Mouse (Mus musculus): Measurements from ENCODE around the gene Tsnax. TPM values are rescaled to one million over a fixed set of nuclear protein-coding genes. Genes with fewer than 3 reads are reported as not detected.

Gene Tsnax
- total and polyA plus RNA-seq, 3 experiments, result 105 to 160 TPM; not detected in 1

GRCm38 (mm10) chr8:125069733-125070132, 56.9 kb downstream of the Tsnax start:
- Histone ChIP-seq H3K27ac (ENCODE audit: control insufficient read depth, low read depth, low read length) (no peak overlapping the region), H3K9ac (ENCODE audit: control insufficient read depth, low read depth, low read length, poor library complexity, severe bottlenecking) (no peak overlapping the region), H3K9me3 (replicated peaks; ENCODE audit: insufficient read depth, low read length) (no peaks in the 10 kb centered on the region), H3K36me3 (ENCODE audit: control insufficient read depth in 1 of 2, insufficient read depth in 2 of 2, low read length in 2 of 2) (peaks cover 0 to 4% of the 10 kb centered on the region in 2 experiments; a peak in 1 of 4 replicates), H3K4me3 (ENCODE audit: control insufficient read depth in 1 of 2, insufficient read depth in 1 of 2, low read depth in 2 of 2, low read length in 2 of 2) (no peak overlapping the region), H3K4me1 (ENCODE audit: control insufficient read depth in 1 of 2, insufficient read depth in 2 of 2, low read length in 2 of 2) (peaks cover 0 to 11% of the 10 kb centered on the region in 2 experiments; a peak in 2 of 4 replicates), H3K79me2 (ENCODE audit: control insufficient read depth, insufficient read depth, low read length, poor library complexity) (no peaks in the 10 kb centered on the region), H3K27me3 (ENCODE audit: control insufficient read depth in 1 of 2, insufficient read depth in 2 of 2, low read length in 2 of 2) (no peaks in the 10 kb centered on the region)
- TF ChIP-seq USF1 (IDR thresholded peaks at IDR 0.05; ENCODE audit: low read depth, low read length) (peak; percentile 41; the same call in 1 of the 2 replicates), GATA1 (IDR thresholded peaks at IDR 0.05; ENCODE audit: low read depth, low read length) (no peak)
- DNase-seq (ENCODE audit: low read depth, low spot score), result no peak

- Histone ChIP-seq H3K79me2 (ENCODE audit: control insufficient read depth, insufficient read depth, low read length, poor library complexity) (no peaks in the 10 kb centered on the region), H3K9ac (ENCODE audit: control insufficient read depth, low read depth, low read length, poor library complexity, severe bottlenecking) (no peak overlapping the region), H3K27ac (ENCODE audit: control insufficient read depth, low read depth, low read length) (no peak overlapping the region), H3K4me3 (ENCODE audit: control insufficient read depth in 1 of 2, insufficient read depth in 1 of 2, low read depth in 2 of 2, low read length in 2 of 2) (no peak overlapping the region), H3K4me1 (ENCODE audit: control insufficient read depth in 1 of 2, insufficient read depth in 2 of 2, low read length in 2 of 2) (no peaks in the 10 kb centered on the region), H3K27me3 (ENCODE audit: control insufficient read depth in 1 of 2, insufficient read depth in 2 of 2, low read length in 2 of 2) (no peaks in the 10 kb centered on the region), H3K9me3 (replicated peaks; ENCODE audit: insufficient read depth, low read length) (no peaks in the 10 kb centered on the region), H3K36me3 (ENCODE audit: control insufficient read depth in 1 of 2, insufficient read depth in 2 of 2, low read length in 2 of 2) (no peaks in the 10 kb centered on the region)
- DNase-seq (ENCODE audit: low read depth, low spot score), result no peak
- TF ChIP-seq ZMIZ1 (IDR thresholded peaks at IDR 0.05; ENCODE audit: low read depth, low read length) (no peak), USF2 (IDR thresholded peaks at IDR 0.05; ENCODE audit: borderline replicate concordance in 1 of 2, insufficient read depth in 1 of 2, low read depth in 1 of 2, low read length in 2 of 2) (no peak), NELFE (IDR thresholded peaks at IDR 0.05; ENCODE audit: low read depth, low read length) (no peak), MYC (IDR thresholded peaks at IDR 0.05; ENCODE audit: low read depth, low read length) (no peak), ELF1 (IDR thresholded peaks at IDR 0.05; ENCODE audit: low read depth, low read length) (no peak), MEF2A (IDR thresholded peaks at IDR 0.05; ENCODE audit: extremely low read depth, insufficient replicate concordance, low read depth, low read length, poor library complexity, severe bottlenecking) (no peak), GATA1 (IDR thresholded peaks at IDR 0.05; ENCODE audit: low read depth, low read length) (no peak), E2F4 (IDR thresholded peaks at IDR 0.05; ENCODE audit: borderline replicate concordance, low read depth, low read length) (no peak), POLR2A (IDR thresholded peaks at IDR 0.05; ENCODE audit: control insufficient read depth in 1 of 2, insufficient read depth in 1 of 2, low read depth in 1 of 2, low read length in 2 of 2, poor library complexity in 1 of 2) (no peak), TCF12 (IDR thresholded peaks at IDR 0.05; ENCODE audit: low read depth, low read length) (no peak), GABPA (IDR thresholded peaks at IDR 0.05; ENCODE audit: low read depth, low read length) (no peak), TBP (IDR thresholded peaks at IDR 0.05; ENCODE audit: low read depth, low read length) (no peak)
These were observed 61.3 kb downstream of the Tsnax start for GRCm38 (mm10) chr8:125074141-125074540.

- Histone ChIP-seq H3K4me3 (ENCODE audit: control insufficient read depth in 1 of 2, insufficient read depth in 1 of 2, low read depth in 2 of 2, low read length in 2 of 2) (no peak overlapping the region), H3K9me3 (replicated peaks; ENCODE audit: insufficient read depth, low read length) (no peaks in the 10 kb centered on the region), H3K79me2 (ENCODE audit: control insufficient read depth, insufficient read depth, low read length, poor library complexity) (no peaks in the 10 kb centered on the region), H3K36me3 (ENCODE audit: control insufficient read depth in 1 of 2, insufficient read depth in 2 of 2, low read length in 2 of 2) (no peaks in the 10 kb centered on the region), H3K4me1 (ENCODE audit: control insufficient read depth in 1 of 2, insufficient read depth in 2 of 2, low read length in 2 of 2) (no peaks in the 10 kb centered on the region), H3K27me3 (ENCODE audit: control insufficient read depth in 1 of 2, insufficient read depth in 2 of 2, low read length in 2 of 2) (no peaks in the 10 kb centered on the region), H3K27ac (ENCODE audit: control insufficient read depth, low read depth, low read length) (no peak overlapping the region), H3K9ac (ENCODE audit: control insufficient read depth, low read depth, low read length, poor library complexity, severe bottlenecking) (no peak overlapping the region)
- no peak for DNase-seq (ENCODE audit: low read depth, low spot score)
- TF ChIP-seq SIN3A (IDR thresholded peaks at IDR 0.05; ENCODE audit: low read length), result no peak
These were observed 61.8 kb downstream of the Tsnax start for GRCm38 (mm10) chr8:125074581-125074980.
